Mouse (Mus musculus) heart, postnatal 4 days (tissue): ENCODE results near the gene Tmem191c. TPM values are rescaled to one million over a fixed set of nuclear protein-coding genes. Genes with fewer than 3 reads are reported as not detected.
"Not testable (repeated sequence)": the region's sequence is repeated elsewhere in the genome, so short reads cannot be mapped to it uniquely, and the experiment has no call there.

Source experiments
- DNase-seq: peaks from one replicate; pipeline ENCODE4 v3.0.0; 2021
- total RNA-seq, 2 experiments: library from RNA; stranded (reverse); gene quantifications; 2 replicates each; pipeline ENCODE4 v1.2.3; 2021

Tmem191c gene
- total RNA-seq, result 1 to 10 TPM; 6.3 to 7.9 TPM

DNA sequence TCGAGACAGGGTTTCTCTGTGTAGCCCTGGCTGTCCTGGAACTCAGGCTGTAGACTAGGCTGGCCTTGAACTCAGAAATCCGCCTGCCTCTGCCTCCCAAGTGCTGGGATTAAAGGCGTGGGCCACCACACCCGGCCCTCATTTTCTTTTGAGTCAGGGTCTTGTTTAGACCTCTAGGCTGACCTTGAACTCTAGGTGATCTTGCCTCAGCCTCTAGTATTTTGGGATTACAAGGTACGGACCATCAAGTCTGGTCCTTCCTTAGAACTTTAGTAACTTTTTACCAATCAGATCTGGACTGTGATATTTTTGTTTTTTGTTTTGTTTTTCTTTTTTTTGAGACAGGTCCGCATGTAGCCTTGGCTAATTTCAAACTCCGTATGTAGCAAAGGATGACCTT, at the start of gene Tmem191c:
Gene Tmem191c (plus strand): TSS at position 357 of the 400 bp plus-strand sequence.
- no peak for DNase-seq

DNA sequence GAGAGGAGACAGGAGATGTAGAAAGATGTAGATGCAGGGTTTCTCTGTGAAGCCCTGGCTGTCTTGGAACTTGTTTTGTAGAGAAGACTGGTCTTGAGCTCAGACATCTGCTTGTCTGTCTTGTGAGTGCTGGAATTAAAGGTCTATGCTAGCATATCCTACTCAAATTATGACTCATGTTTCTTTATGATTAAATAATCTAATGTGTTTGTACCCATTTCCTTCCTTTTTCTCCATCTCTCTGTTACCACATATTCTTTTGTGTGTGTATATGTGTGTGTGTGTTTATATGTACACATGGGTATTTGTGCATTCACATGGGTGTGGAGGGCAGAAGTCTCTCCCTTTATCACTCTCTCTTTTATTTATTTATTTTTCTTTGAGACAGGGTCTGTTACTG, 49.4 kb upstream of the Tmem191c start:
- DNase-seq, result no peak

DNA sequence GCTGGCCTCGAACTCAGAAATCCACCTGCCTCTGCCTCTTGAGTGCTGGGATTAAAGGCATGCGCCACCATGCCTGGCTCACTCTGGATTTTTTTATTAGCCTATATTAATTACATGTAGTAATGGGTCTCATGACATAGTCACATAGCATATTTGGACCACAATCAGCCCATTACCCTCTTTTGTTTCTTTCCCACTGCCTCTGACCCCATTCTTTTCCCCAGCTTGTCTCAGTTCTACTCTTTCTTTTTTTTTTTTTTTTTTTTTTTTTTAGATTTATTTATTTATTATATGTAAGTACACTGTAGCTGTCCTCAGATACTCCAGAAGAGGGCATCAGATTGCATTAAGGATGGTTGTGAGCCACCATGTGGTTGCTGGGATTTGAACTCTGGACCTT, 44.4 kb upstream of the Tmem191c start:
- DNase-seq, result not testable (repeated sequence)

DNA sequence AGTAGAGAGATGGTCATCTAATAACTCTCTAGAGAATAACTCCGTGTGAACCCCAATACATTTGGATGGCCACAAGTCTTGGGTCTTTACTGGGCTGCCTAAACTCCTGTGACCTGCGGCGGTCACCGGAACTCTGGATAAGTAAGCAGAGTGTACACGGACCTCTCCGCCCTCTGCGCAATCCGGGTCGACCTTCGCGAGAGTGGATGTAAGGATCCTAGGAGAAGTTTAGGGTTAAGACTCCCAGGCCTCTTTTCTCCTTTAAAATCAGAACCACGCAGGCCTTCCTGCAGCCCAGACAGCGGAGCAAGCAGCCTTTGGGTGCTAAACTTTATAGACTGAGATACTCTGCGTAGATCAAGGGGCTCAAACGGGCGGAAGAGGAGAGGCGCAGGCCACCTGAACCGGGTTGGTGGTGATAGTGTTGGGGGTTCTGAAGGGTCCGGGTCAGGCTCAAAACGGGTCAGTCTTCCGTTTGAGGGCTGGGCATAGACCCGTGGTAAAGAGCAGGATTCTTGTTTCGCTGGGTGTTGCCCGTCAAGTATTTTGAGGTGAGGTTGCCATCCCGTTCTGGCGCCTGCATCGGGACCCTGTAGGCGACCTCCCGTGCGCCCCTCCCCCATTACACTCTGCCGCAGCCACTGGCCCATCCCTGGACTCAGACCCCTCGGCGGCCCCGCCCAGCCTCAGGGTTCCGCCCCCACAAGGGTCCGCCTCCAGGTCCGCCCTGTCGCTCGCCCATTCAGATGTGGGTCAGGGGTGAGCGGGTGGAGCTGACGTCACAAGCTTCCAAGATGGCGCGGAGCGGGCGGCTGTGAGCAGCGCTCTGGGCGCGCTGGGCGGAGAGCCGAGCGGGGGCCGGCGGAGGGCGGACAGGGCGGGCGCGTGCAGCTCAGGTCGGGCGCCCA, 42.8 kb upstream of the Tmem191c start, which contains the start of gene Hic2:
Gene Hic2 (plus strand): TSS at position 779 of the 908 bp plus-strand sequence.
- DNase-seq, result peak; percentile 97

DNA sequence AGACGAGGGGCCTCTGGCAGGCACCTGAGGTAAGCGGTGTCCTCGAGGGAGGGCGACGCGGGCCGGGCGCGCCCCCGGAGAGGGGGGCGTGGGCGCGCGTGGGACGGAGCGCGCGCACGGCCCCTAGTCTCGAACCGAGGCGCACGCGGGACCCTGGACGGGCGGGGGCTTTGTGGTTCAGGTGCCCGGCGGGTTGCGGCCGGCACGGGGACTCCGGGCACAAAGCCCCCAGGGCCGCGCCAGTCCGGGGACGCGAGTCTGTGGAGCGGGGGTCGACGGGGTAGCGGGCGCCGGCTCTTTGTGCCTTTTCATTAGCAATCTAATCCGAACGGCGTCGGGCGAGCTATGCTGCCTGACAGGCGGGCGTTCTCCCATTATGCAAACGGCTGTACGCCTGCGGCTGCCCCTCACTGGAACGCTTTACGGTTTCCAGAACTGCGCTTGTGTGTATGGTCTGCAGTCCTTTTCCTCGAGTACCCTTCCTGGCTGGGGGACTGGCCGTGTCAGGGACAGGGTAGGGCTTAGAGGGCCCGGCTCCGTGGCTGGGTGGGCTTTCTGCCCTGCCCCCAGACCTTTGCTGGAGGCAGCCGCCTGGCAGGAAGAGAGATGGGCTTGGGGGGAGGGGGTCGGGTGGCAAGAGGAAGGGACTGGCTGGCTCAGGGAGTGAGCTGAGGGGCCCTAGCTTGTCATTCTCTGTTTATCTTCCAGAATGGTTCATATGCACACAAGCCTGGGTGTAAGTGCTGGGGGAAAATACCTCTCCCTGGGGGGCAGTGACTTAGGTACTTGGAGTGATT, 42.0 kb upstream of the Tmem191c start:
- DNase-seq, result peak; percentile 43

DNA sequence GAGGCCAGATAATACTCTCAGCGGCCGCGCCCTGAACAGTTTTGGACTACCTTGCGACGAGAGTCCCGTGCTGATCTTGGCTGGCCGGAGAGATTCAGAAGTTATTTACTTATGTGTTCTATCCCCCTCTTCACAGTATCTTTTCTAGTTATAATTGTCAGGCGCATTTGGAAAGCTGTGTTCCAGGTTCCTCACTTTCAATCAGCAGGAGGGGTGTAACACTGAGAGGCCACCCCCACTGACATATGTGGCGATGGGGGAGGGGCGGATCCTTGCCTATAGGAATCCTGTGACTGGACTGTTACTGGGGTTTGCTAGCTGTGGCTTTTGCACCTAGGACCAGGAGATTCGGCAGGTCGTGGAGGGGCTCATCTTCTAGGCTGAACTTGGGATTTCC, 41.4 kb upstream of the Tmem191c start:
- peak; percentile 42 for DNase-seq

DNA sequence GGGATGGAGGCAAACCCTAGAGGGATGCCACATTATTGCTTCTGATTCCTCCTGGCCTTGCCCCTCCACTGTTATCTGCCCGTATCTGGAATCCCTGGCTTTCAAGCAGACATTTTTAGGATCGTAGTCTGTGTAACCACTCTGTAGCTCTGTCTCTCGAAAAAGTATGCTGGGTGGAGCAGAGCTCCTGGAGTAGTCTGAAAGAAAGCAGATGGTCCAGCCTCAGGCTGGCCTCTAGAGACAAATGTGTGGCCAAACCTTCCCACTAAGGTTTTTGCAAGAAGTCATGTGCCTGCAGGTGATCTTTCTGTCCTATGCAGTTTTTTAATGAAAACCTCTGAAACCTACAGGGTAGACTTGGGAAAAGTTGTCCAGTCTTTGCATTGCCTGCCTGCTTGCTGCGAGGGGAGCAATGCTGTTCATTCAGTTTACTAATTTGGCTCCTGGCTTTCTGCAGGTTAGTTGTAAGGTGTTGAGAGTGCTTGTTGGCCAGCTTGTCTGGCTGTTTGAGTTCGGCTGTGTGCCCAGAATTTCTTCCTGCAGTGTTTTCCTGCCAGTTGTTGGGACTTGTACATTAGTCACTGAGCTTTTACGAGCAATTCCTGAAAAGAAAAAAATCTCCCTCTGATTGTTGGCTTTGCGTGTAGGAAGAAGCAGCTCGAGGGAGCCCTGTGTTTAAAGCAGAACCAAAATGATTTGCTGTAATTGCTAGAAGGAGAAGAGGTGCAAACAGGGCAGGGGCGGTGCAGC, 40.8 kb upstream of the Tmem191c start:
- DNase-seq, result peak; percentile 62

DNA sequence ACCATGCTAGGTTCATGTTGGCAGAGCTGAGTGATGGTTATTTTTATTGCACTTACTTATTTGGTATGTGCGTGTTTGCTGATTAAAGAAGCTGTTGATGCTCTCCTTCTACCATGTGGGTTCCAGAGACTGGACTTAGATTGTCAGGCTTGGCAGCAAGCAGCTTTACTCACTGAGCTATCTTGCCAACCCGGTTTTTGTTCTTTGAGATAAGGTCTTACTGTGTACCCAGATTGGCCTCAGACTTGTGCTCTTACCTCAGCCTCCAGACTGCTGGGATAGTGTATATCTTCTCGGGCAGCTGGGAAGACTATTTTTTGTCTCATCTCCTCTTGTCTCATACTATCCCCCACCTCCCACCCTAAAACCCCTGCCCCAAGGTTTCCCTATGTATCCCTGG, 38.2 kb upstream of the Tmem191c start:
- DNase-seq, result no peak

DNA sequence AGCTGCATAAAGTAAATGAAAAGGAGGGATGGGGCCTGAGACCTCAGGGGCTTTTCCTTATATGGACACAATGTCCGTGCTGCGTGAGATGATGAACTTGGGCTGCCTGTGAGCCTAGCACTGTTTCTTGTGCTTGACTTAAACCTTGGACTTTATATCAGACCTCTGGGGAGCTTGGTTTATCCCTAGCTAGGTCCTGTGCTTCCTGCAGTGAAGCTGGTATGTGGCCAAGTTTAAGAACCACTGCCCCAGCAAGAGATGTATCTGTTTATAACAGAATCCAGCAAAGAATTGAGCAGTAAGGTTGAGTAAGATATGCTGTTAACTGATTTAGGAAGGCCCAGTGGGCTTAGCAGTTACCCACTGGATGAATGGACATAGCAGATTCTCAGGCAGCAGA, 36.5 kb upstream of the Tmem191c start:
- no peak for DNase-seq

DNA sequence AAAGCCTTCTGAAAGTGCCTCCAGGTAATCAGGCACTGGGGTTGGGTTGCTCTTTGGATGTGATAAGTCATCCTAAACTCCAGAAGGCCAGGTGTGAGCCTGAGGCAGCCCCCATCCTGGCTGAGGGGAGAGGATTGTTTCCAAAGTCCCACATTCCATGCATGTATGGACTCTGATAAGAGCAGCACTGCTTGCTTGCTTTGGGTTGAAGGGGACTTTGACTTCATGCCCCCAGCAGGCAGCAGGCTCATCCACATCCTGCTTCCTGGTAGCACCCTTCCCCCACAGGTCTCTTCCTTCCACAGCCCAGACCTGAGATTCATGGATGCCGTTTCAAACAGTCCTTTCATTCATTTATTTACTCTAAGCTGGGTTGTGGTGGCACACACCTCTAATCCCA, 32.1 kb upstream of the Tmem191c start:
- DNase-seq, result no peak

DNA sequence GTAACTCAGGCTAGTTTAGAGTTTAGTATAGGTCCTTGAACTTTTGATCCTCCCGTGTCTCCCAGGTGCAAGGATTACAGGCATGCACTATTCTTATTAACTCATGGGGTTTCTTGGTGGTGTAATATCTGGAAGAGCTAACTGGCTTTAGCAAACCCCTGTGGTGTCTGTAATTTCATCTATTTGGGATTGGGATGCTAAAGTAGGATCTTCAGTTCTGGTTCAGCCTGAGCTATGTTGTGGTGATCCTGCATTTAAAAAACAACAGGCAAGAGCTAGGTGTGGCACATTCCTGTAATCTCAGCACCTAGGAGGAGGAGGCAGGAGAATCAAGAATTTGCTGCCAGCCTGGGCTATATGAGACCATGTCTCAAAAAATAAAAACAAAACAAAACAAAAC, 30.9 kb upstream of the Tmem191c start:
- no peak for DNase-seq

DNA sequence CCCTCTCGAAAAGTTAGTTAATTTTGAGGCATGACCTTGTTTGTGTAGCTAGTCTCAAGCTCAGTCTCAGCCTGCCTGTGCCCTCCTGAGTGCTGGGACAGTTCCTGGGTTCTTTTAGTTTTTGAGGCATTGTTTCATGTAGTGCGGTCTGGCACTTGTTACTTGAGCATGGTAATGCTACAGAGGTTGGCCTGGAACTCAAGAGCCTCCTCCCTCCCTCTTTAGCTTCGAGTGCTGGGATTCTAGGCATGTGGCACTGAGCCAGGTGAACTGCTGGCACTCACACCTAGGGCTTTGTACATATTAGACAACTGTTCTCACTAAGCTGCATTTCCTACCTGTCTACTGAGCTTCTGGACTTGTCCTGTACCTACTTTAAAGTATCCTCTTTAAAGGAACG, 28.1 kb upstream of the Tmem191c start:
- peak; percentile 80 for DNase-seq

DNA sequence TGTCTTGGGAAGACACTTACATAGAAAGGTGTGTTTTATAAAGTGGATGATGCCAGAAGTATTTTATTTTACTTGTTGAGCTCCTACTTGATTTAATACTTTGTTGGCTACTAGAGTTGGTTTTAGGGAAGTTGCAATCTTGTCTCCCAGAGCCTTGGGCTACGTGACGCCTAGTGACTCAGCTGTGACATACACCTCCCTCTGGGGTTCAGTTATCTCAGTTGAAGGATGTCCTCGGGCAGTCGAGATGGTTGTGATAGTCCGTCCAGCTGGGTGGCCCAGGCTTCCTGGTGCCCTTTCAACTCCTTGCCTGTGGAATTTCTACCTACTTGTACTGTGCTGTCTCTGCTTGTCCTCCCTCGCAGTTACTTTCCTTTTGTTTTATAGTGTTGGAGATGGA, 26.7 kb upstream of the Tmem191c start:
- DNase-seq, result no peak

DNA sequence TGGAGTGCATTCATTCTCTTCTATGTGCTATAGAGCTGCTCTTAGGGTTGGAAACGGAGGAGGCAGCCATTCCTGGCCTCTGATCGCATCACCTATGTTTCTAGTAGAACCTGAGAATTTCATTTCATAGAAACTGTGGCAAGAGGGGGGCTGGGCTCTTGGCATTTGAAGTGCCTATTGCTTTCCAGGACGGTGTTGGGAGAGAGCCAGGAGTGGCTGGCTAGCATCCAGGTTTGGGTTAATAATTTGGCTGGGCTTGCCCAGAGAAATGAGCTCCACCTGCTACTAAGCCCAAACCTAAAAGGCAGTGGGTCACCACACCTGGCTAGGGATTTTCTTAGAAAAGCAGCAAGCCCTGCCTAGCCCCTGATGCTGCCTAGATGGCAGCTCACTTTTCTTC, 24.3 kb upstream of the Tmem191c start:
- DNase-seq, result peak; percentile 90

DNA sequence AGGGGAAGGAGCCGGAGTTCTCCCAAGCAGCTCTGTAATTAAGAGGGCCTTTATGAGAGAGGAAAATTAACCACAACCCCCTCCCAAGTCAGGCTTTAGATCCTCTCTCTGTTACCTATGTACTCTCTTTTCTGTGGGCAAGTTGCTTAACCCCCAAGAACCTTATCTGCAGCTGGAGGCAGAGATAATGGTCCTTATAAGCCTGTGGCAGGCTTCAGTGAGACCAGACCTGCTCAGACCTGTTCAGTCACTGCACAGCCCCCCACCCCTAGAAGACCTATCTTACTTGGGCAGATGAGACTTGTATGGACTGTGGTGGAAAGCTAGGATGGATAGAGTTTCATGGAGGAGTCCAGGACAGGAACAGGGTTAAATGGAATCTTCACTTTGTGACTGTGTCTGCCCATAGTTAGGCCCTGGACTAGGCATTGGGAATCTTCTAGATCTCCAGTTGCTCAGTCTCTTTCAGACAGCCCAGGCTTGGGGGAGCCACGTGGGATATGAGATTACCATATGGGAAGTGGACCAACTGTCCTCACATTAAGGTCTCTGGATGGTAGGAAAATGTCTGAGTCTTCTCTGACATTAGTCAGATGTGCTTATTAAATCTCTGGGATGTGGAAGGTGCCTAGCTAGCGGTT, 23.7 kb upstream of the Tmem191c start:
- DNase-seq, result no peak

DNA sequence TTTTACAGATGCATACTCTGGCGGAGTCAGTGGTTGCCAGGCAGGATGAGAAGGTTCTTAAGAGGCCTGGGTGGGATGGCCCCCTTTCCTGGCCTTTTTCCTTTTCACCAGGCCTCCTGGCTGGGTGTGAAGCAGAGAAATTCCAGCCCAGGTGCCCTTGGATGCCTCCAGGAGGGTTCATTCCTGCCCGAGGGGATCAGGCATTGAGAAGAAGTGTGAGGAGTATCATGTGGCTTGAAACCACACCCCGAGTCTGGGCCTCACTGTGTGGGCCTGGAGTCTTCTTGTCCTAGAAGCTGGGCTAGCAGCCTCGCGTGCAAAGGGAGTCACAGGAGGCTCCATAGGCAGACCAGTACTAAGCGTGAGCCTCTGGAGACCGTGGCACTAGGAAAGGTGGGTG, 23.0 kb upstream of the Tmem191c start:
- DNase-seq, result no peak

DNA sequence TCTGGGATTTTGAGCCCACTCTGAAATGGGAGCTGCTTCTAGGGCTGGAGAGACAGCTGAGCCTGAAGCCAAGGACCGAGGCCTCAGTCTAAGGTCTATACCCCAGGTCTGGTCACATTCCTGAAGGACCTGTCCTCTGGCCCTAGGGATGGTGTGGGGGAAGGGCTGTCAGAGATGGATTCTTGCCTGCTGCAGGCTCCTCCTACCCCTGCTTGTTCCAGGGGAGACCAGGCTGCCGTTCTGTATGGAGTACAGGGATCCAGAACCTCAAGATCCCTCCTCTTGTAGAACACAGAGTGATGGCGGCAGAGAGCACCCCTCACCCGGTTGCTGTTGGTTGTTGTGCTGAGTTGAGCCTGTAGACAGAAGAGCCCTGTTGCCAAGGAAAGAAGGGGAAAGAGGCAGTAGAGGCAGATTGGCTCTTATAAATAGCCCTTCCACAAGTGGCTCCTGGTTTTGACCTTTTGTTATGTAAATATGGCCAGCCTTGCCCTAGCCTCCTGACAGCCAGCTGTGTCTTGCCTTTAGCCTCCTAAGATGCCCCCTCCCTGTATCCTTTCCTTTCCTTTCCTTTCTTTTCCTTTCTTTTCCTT, 21.8 kb upstream of the Tmem191c start:
- DNase-seq, result no peak

DNA sequence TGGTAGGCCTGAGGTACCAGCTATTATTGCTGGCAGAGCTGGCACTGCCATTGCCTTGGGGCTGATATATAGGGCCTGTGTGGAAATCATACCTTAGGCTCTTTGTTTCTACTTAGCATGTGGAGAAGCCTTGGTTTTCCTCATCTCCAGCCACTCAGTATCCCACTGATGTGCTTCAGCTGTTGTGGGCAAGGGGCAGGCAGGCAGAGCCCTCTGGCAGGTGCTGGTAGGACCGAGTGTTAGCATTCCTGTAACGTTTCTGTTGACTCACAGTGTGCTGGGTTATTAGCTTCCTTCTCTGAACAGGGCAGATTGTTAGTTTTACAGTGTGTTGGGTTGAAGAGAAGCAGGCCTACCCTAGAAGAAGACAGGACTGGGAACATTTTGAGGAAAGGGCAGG, 20.6 kb upstream of the Tmem191c start:
- DNase-seq, result no peak

DNA sequence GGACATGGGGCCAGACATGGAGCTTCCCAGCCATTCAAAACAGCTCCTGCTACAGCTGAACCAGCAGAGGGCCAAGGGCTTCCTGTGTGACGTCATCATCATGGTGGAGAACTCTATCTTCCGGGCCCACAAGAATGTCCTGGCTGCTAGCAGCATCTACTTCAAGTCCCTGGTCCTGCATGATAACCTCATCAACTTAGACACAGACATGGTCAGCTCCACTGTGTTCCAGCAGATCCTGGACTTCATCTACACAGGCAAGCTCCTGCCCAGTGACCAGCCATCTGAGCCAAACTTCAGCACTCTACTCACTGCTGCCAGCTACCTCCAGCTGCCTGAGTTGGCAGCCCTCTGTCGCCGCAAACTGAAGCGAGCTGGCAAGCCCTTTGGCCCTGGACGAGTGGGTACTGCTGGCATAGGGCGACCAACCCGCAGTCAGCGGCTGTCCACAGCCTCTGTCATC, 18.5 kb upstream of the Tmem191c start:
- DNase-seq, result peak; percentile 65

DNA sequence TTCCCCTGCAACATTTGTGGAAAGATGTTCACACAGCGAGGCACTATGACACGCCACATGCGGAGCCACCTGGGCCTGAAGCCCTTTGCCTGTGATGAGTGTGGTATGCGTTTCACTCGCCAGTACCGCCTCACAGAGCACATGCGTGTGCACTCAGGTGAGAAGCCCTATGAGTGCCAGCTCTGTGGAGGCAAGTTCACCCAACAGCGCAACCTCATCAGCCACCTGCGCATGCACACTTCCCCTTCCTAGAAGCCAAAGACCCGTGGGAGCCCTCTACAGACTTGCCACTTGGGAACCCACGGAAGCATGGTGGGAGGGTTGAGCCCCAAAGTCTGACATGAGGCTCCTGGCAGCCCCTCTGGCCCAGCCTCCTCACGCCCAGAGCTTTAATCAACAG, 17.0 kb upstream of the Tmem191c start:
- DNase-seq, result no peak

DNA sequence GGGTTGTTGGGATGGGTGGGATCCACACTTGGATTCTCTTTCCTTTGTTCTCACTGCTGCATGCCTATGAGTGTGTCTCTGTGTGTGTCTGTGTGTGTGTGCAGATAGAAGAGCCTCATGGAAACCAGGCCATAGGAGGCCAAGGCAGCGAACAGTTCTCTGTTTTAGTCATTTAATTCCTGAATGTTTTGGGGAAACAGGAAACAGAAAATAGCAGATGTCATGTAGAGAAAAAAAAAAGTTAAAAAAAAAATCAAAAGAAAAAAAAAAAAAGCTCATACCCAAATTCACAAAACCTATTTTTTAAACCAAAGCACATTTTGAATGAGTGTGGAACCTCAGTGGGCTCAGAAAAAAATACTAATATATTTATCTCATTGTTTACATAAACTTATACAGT, 14.5 kb upstream of the Tmem191c start:
- no peak for DNase-seq

DNA sequence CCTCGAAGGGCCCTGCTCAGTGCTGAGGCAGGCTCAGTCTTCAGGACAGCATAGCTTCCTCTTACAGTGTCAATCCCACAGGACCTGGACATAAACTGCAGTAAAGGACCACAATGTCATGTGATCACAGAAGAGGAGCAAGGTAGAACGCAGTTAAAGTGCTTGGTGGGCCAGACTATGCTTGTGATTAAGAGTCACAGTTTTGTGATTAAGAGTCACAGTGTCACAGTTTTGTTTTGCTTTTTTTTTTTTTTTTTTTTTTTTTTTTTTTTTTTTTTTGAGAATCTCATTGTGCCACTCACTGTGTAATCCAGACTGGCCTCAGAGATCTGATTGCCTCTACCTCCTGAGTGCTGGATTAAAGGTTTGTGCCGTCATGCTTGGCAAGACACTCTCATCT, 9.8 kb upstream of the Tmem191c start:
- DNase-seq, result no peak
